Mouse (Mus musculus) Muller cell, postnatal 12 days (primary cell): ENCODE measurements around the gene Gm42417.

Experiments used
- DNase-seq: peaks from one replicate; pipeline ENCODE4 v3.0.0-alpha.2; 2015; ENCODE audit errors: inconsistent ontology term

The Gm42417 gene

DNA sequence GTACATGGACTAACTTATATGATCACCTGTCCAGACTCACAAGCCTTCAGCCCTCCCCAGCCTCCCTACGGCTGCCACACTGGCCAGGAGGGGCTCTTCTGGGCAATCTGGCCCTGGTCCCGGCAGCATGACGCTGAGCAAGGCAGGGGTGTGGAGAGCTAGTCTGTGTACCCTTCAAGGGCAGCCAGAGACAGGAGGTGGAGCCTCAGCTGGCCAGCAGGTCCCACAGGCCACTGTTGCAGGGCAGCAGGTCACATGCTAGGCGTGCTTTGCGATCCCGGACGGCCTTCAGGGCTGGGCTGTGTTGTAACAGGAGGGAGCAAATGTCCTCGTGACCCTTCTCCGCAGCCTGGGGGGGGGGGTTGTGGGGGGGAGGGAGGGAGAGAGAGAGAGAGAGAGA lies at the start of gene Gm42417:
Gene Gm42417 (minus strand): TSS at position 244 of the 400 bp plus-strand sequence.
- DNase-seq = peak; percentile 35

DNA sequence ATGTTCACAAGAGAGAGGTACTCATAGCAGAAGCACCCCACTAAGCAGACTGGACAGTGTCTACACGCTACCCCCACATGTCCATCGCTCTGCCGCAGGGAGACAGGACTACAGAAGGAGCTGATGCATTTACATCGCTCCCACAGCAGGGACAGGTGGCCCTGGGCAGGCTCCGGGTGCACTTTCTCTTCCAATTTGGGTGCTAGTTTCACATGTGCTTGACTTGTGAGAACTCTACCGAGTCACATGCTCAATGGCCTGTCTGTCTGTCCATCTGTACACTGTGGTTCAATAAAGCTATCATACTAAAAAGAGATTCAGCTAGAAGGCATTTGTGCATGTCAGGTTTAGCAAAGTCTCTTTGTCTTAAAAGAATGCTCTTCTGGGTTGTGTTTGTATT lies 48.6 kb upstream of the Gm42417 start:
- no peak for DNase-seq

DNA sequence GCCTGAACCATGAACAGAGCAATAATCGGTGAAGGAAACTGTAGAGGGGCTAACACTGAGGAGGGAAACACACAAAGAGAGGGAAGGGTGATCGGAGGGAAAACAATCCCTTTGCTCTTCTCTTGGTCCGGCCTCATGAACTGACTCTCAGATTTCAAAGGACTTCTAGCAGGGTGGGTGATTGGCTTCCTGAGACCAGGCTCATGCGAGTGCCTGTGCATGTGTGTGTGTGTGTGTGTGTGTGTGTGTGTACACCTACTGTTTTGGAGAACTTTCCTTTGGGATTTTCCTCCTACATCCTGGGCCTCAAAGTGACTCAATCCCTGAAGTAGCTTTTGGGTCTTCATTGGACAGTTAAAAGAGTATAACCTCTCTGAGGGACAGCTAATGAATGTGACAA lies 47.1 kb upstream of the Gm42417 start:
- no peak for DNase-seq

DNA sequence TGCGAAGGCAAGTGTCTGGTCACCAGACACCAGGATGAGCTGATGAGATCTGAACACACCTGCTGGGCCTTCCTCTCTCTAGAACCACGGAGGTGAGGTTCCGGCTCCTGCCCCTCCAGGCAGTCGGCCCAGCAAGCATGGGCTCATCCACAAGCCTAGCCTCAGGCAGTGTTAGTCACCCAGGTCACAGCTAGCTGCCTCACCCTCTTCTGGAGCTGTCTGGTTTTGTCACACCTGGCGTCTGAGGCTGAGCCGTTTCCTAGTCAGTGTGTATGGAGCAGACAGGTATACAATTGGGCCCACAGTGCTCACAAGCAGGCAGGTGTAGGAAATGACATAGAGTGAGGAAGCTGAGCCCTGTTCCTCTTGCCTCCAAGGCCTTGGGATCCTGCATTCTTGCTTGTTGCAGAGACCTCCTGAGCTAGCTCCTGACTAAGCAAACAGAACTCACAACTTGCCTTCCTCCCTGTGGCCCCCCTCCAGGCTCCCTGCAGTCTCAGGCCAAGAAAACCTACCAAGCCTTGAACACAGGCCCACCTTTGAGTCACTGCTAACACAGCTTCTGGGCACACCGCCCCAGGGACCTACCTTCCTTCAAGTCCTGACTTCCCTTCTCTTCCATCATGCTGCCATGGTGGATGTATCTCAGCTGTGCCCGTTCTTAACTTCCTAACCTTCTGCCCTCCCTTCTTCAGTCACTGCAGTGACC lies 44.3 kb upstream of the Gm42417 start:
- DNase-seq = no peak

DNA sequence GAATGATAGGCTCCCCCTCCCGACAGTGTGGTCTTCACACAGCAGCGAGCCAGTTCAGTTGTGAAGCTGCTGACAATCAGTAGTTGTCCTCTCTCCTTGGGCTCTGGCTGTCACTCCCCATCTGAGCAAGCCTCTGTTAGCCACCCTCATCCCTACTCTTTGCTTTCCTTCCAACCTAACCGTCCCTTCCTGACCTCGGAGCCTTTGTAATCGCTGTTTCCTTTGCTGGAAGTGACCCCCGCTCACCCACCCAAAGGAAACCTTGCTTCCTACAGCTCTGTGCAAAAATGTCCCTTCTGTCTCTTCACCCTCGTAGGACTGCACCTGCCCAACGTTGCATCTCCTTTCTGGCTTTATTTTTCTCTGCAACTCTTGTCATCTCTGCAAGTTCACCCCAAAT lies 43.0 kb upstream of the Gm42417 start:
- DNase-seq = no peak

DNA sequence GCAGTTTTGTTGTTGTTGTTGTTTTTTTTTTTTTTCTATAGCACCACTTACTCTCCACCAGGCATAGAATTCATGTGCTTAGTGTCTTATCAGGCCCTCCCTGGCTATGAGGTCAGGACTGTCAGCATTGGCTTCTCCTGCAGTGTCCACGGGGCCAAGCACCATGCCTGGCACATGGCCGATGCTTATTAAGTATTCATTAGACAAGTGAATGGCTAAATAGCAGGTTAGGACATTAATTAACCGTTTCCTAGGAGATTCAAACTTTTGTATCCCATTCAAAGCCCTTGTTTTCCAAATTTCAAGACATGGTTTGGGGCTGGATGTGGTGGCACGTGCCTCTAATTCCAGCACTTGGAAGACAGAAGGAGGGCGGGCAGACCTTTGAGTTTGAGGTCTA lies 42.0 kb upstream of the Gm42417 start:
- DNase-seq = peak; percentile 38

DNA sequence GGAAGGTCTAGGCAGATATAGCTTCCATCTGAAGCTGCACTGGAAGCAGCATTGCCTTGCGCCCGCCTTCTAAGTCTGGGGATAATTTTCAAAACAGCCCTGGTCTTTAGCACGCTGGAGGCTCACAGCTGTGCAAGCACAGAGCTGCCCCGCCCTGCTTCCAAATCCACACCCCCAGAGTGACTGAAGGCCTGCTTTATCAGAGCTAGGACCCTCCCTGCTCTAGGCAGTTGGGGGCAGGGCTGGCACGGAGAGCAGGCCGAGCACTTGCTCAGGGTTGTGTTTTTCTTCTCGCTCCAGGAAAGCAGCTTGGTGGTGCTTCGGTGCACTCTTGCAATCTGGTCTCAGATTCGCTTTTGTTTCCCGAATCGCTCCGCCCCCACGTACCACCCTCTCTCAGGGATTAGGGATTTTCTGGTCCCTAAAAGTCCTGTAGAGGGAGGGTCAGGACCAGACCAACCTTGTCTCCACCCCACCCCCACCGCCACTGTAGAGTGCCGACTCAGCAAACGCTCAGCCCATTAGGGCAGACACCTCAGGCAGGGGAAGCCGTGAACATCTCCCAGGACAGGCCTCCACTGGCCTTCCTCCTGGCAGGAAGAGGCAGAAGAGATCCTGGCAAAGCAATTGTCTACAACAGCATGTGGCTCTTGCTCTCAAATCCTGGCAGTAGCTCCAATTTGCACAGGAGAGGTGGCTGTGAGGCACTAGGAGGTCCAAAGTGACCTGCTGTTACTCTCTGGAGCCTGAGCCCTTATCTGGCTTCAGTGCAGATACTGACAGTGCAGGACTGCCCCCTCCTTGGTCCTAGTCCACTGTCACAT lies 41.4 kb upstream of the Gm42417 start:
- DNase-seq = peak; percentile 24

DNA sequence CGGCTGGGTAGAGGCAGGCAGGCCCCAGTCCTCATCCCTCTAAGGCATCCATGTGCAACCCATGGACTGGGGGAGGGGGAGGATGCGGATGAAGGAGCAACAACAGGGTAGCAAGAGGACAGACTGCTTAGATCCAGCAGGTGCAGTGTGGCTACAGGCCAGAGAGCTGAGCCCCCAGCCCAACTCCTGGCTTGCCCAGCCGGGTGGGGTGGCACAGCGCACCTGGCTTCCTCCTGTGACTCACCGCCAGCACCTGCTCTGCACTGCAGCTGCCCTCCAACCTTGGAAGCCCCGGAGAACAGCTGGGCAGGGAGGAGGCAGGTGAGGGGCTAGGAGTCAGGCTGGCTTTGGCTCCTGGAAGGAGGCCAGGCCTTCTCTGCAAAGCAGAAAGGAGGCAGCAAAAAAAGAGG lies 40.8 kb upstream of the Gm42417 start:
- DNase-seq = no peak

DNA sequence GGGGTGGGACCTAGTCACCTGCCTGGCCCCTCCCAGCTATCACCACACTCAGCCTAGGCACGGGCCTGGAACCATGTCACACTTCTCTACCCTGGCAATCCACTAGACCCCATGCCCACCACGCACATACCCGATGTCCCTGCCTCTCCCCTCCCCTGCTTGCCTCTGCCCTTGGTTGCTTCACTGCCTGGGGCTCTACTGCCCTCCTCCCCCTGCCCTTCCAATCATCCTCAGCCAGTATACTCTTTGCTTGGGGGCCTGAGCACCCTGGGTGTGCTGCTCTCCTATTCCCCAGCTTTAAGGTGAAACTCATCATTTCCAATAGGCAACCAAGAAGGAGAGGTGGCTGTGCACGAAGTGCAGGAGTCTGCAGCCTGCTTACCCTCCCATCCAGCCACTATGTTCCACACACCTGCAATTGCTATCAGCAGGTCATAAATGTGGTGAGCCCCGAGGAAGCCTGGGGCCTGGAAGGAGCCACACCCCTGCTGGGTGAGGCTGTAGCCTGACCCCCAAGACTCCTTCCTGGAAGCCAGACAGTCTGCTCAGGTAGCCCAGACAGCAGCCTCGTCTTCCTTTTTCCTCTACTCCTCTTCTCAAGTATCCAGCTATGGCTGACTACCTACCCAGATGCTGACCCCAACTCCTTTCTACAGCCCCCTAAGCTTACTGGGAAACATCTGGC lies 37.9 kb upstream of the Gm42417 start:
- no peak for DNase-seq

DNA sequence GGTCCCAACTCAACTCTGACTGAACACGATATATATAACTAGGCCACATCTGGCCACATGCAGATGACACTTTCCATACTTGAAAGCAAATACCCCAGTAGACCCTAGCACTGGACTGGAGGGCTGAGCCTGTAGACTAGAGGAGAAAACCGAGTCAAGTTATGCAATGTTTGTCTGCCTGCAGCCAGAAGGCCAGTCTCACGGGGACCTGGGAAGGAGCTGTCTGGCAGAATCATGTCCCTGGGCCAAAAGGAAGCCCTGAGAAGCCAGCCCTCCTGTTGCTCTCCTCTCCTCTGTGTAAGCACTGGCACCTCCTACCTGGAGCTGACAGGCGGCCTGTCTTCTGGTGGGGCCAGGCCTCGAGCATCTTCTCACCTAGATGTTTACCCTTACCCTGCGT lies 36.1 kb upstream of the Gm42417 start:
- no peak for DNase-seq

DNA sequence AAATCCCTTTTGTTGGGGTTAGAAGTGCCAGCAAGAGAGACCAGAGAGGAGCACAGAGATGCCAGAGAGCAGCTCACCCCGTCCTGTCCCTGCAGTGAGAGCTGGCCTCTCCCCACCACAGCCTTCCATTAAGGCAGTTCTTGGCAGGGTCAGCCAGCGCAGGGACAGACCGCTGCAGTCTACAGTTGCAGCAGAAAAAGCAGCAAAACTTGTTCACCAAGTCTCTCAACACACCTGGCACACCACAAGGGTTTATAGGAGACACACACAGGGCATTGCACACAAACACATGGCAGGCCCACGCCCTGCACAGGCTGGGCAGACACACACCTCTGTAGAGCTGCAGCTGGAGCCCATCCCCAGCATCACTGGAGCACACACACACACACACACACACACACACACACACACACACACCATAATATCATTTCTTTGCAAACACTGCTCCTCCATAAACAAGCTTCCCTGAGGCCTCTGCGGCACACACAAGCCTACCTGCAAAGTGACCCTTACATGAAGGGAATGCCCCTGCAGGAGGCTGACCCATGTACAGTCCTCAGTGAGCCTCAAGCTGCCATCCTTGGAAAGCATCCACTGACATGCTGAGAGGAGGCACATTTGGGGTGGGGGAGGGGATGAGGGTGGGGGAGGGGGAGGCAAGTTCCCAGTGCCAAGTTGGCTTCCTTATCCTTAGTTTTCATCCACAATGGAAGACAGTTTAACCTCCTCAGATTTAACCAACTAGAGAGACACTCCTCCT lies 35.1 kb upstream of the Gm42417 start:
- DNase-seq = no peak

DNA sequence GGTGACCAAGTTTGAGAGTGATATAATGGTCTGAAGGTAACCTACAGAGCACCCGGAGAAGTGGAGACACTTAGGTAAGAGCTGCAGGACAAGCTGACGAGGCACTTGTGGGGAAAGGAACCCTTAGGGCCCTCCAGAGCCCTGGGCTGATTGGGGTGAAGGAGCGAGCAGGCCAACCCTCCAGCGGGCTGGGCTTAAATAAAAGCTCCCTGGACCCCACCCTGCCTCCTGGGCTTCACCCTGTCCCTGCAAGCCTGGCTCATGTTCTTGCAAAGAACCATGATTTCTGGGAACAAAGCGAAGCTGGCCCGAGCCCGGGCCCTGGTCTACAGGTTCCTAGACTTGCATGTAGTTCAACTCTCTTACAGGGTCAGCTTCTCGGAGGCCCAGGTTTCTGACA lies 34.3 kb upstream of the Gm42417 start:
- DNase-seq = no peak

DNA sequence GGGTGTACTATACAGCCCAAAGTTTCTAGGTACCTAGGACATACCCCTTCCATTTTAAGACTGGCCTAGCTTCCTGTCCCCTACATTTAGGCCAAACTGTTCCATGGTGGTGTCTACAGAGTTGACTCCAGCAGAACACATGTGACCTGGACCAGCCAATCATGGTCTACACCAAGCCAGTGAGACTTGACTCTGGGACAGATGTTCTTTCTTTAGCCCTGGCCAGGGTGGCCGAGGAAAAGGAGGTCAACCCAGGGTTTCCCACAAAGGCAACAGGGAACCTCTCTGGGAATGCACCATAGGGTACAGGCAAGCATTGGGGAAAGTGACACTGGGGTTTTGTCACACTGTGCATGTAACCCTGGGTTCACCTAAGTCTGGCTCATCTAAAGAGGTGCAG lies 33.5 kb upstream of the Gm42417 start:
- DNase-seq = no peak

DNA sequence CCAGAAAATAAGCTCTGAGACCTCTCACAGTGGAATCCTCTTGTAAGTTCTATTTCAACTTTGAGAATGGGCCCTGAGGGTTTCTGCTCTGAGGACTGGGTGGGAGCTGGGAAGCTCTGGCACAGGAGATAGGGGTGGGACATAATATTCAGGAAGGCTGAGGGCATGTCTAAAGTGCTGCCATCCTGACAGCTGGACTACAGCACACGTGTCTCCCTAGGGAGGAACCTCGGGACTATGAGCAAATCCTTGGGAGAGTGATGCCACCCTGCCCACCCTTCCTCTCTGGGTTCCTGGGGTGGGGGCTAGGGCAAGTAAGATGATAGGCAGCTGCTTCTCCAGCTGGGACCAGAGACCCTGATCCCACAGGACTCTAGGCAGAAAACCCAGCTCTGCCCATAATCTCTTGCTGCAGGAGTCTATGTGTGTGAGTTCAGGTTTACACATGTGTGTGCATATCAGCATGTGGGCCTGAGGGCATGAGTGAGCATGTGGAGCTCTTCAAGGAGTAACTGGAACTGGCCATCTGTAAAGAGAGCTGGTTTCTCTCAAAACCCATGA lies 33.0 kb upstream of the Gm42417 start:
- no peak for DNase-seq

DNA sequence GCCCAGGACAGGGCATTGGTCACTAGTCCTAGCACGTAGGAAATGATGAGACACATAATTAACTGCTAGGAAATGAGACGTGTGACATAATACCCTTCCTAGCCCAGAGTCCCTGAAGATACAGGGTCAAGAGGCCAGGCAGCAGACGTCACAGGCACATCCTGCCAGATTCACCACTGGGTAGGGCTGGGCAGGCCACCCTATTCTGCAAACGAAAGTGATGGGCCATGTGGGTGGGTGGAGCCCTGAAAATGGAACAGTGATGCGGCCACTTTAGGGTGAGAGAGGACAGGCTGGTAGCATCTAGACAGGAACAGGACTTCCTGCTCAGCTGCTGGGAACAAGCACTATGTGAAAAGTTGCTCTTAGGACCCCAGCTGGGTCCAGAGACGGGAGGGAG lies 32.4 kb upstream of the Gm42417 start:
- no peak for DNase-seq

DNA sequence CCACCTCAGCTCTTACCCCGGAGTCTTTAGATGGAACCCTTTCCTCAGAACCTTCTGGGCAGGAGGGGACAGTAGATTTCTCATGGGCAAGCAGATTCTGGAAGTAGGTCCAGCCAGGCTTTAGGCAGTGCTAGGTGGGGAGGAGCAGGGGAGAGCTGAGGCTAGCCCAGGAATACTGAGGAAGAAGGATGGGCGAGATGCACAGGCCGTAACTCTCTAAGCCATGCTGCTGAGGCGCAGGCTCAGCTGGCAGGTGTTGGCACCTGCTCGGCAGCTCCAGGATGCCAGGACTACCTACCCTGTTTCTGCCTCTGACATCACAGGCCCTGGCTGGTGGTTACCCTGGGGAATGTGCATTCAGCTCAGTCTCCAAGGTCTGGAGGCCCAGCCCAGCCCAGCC lies 31.1 kb upstream of the Gm42417 start:
- DNase-seq = no peak

DNA sequence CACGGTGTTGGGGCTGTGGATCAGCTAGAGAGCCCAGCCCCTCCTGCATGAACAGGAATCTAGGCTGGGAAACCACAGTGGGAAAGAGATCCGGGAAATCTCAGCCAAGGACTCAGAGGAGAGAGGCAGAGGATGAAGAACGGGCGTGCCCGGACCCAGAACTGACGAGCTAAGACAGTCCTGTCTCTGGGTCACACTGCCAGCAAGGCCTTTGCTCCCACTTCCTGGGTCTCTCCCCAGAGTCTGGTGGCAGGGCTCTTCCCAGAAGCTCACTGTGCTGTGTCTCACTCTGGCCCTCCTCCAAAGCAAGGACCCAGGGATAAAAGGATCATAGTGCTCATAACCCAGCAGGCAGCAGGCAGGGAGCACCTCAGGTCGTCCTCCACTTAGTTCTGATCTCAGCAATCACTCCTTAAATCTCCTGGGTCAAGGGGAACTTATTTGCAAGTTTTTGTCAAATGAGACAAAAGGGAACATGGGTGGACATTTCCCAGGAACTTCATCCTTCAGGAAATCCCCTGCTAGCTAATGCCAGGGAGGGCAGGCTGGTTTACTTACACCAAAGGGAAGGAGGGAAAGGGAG lies 30.6 kb upstream of the Gm42417 start:
- peak; percentile 34 for DNase-seq

DNA sequence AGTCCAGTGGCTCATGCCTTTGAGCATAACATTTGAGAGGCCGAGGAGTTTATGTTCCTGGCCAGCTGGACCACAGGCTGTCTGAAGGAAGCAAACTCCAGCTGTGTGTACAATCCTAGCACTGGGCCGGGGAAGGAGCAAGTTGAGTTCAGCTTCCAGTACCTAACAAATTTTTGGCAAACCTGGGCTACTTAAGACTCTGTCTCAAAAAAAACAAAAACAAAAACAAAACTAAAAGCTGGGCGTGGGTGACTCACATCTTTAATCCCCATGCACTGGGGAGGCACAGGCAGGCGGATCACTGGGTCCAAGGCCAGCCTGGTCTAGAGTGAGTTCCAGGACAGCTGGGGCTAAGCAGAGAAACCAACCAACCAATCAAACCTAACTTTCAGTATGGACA lies 29.5 kb upstream of the Gm42417 start:
- no peak for DNase-seq

DNA sequence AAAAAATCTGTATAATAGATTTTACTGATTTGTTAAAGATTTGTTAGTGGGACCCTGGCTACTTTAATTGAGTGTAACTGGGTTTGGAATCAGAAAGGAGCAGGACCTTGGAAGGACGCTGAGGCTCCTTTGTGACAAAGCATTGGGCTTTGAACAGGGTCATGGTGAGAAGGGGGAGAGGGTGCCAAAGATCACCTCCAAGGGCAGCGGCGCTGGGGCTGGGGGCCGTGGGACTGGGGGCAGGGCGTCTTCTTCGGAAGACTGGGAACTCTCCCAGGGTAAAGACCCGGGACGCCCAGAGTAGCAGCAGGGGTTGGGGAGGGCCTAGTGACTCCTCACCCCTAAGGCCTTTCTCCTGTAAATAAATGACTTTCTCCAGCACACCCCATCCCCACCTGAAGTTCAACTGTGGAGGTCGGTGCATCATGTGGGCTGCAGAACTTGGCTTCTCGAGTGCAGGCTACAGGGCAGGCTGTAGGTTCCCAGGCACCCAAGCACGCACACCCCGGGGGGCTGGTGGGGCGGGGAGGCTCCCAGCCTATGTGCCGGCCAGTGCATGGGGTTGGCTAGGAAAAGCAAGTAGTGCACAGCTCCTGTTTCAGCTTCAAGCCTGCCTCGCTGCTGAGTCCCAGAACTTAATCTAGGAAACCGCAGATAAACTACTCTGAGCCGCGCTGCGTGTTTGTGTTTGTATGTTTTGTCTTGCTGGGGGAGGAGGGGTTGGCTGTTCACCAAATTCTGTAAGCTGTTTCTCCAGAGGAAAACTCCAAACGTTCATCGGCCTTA lies 28.8 kb upstream of the Gm42417 start:
- no peak for DNase-seq

DNA sequence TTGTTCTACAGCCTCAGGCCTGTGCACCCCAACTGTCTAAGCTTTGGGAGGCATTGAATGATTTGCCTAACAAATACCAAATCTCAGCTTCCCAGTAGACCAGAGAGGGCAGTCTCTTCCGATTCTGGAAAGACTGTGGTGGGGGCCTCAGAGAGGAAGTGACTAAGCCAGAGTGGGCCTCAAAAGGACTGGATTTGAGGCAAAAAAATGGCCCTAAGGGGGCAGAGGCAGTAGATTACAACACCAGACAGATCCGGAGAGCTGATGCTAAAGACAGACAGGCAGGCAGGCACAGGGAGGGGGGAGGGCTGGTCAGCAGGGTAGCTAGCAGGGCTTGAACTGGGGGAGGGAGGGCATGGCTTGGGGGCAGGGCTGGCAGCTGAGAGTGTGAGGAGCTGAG lies 27.2 kb upstream of the Gm42417 start:
- DNase-seq = no peak

DNA sequence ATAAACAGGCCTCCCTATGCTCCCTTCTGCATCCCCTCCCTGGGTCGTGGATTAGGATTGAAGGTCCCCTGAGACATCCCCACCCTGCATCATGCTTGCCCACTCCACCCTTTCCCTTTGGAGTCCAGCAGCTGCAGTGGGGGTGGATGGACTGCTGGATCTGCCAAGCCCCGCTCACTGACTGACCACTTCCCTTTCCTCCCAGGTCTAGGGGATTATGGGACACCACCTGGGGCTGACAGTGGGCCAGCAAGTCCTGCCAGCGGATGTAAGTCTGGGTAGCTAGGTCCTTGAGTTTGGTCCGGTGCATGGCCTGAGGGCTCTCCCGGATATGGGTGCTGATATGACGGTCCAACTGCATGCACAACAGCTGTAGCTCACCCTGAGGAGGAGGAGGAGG lies 24.9 kb upstream of the Gm42417 start:
- no peak for DNase-seq
